Mouse (Mus musculus): ENCODE data around the gene Acot7. TPM values are rescaled to one million over a fixed set of nuclear protein-coding genes. Genes with fewer than 3 reads are reported as not detected.

Gene Acot7
- total RNA-seq, 2 experiments from 2014 or later: 48.3 to 53.2 TPM

DNA sequence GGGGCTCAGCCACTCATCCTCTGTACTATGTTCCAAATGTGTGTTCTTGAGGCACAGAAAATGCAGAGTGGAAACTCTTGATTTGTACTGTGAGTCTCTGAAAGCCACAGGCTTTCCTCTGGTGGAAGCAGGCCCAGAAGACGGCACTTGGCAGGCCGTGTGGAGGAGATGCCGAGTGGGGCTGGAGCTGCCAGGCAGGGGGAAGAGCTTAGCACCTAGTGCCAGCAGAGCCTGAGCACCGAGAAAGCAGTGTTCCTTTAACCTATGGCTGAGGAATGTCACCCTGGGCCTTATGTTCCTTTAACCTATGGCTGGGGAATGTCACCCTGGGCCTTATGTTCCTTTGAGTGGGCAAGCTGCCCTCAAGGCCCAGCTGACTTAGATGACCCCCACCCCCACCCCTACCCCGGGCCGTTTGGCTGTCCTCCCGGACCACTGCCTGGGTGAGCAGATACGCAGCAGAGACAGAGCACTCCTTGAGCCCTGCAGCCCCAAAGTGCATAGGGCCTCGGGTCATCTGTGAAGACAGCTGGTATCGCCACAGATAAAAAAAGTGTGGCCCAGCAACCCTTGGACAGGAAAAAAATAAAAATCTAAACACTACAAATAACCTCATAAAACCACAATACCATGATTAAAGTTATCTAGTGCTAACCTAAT lies 88.4 kb downstream of the Acot7 start:
- peak; percentile 65 to 66 for DNase-seq

GRCm38 (mm10) chr4:152267748-152268369 lies 89.9 kb downstream of the Acot7 start:
- peak; percentile 73 to 74 for DNase-seq
- intact Hi-C loops (cut with DNase I): no loop called here

More for the DNA sequence above, 88.4 kb downstream of the Acot7 start:
- intact Hi-C loops (cut with DNase I): no loop called here

DNA sequence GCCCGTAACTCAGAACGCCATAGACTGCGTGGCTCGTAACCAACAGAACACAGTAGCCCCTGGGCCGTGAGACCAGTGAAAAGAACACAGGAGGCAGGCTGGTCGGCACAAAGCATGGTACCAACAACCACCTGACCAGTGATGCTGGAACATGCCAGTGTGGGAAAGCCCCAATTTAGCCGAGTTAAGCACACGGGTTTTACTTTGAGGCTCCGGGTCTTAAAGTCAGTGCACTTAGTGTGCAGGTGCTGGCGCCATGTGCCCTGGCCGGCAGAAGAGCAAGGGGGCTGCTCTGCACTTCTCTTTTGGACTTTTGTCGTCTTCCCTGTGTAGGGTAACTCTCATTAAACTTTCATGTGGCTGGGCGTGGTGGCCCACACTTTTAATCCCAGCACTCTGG lies 92.0 kb downstream of the Acot7 start:
- DNase-seq: no peak
- intact Hi-C loops (cut with DNase I): no loop called here

DNA sequence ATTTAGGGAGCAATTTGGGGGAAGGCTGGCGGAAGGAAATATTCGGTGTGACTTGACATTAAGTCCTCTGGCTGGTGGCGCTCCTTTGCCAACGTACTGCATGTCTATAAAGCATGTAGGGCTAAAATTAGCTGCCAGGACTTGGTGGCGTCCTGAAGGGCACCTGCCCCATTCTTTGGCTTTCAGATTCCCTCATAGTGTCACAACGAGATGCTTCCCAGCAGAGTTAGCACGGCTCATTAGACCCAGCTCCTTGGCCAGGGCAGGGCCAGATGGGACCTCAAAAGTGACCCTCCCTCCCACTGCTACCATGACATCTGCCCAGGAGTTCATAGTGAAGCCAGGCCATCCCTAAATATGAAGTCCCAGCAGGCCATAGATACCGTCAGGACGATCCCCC lies 92.7 kb downstream of the Acot7 start:
- intact Hi-C loops (cut with DNase I): no loop called here
- DNase-seq: peak in 1 of 2 experiments; percentile 36

GRCm38 (mm10) chr4:152271334-152271733 lies 93.4 kb downstream of the Acot7 start:
- DNase-seq: no peak
- intact Hi-C loops (cut with DNase I): no loop called here

DNA sequence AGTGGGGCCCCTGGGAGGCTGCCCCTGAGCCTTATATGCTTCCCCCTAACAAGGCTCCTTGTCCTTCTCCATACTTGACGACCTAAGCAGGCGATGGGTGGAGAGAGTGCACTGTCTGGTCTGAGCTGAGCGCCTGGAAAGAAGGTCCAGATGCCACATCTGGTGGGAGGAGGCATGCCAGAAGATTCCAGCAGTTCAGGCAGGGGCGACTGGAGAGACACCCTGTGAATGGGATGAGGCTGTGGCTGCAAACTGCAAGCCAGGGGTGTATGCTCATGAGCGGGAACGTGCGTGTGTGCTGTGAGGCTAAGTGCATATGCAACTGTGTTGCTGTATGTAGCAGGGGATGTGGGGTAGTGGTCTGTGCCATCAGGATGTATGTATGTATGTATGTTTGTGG lies 94.1 kb downstream of the Acot7 start:
- DNase-seq: no peak
- intact Hi-C loops (cut with DNase I): no loop called here

- peak; percentile 88 for DNase-seq
- intact Hi-C loops (cut with DNase I): no loop called here
Measured at GRCm38 (mm10) chr4:152272449-152273049, 94.6 kb downstream of the Acot7 start.

DNA sequence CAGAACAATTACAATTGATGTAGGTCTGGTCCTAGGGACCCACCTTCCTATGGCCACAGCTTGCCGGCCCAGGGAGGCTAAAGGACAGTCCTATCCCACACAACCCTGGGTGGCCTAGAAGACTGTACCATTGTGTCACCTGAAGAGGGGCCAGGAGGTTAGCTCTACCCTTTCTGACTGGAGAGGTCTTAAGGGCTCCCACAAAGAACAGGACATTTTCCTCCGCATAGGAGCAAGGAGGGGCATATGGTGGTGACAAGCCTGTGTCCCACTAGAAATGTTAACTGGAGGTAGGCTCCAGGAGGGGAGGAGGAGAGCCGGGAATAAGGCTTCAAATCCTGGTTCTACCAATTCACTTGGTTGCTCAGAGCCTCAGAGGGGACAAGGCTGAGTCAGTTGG lies 95.3 kb downstream of the Acot7 start:
- intact Hi-C loops (cut with DNase I): no loop called here
- no peak for DNase-seq

- DNase-seq: peak; percentile 75 to 78
- intact Hi-C loops (cut with DNase I): no loop called here
Measured at GRCm38 (mm10) chr4:152273621-152274236, 95.8 kb downstream of the Acot7 start, which contains the start of gene Gpr153. Gene Gpr153 (plus strand): TSS chr4:152274232.

DNA sequence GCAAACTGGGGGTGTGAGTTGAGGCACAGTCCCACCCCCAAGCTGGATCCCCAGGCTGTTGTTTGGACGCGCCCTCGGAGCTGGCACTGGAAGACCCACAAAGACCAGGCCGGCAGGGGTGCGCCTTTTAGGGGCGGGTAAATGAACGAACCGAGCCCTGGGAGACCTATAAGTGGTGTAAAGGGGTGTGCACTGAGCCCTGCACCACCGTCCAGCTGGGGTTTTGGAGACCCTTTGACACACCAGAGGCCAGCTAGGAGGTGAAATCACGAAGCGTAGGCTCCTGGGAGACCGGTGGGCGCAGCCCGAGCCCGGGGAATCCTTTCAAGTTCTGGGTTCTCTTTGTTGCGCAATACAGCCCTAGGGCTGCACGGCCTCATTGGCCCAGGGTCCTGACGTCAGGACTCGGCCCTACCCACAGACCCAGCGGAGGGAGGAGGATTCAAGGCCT lies 96.8 kb downstream of the Acot7 start:
- intact Hi-C loops (cut with DNase I): no loop called here
- DNase-seq: peak; percentile 59 to 63

DNA sequence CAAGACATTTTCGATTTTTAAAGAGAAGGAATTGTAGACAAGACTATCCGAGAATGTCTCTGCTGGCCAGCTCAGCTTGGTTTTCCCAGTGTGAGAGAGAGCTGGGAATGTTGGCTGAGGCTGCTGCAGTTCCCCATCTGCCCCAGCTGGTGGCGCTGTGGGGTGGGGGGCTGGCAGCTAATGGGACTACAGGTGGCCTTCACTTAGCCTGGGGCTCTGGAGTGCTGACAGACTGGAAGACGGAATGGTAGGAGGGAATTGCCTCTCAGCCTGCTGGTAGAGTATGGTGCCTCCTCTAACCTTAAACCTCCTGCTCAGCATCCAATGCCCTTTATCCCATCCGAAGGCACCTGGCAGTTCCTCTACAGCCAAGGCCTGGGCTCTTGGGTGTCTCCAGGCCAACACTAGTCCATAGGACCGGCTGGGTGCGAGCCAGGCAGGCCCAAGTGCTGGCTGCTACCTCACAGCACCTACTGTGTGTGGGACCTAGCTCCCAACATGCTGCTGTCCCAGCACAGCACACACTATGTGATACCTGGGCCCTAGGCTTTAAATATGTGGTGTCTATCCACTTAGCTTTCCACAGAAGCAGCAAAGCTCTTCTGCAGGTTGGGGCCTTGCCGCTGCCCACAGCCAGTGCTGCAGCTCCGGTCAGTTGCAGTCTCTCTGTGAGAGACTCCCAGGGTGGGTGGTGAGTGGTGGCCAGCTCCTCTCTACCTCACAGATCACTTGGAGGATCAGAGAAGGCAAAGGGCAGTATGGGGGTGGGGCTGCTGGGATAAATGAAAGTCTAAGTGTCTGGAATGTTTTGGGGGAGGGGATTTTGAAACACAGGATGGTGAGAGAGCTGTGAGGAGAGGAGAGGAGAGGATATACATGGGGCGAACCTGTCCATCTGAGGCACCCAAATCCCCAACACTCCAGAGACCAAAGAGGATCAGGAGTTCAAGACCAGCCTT lies 98.7 kb downstream of the Acot7 start:
- intact Hi-C loops (cut with DNase I): no loop called here
- DNase-seq: peak in 1 of 2 experiments; percentile 67

DNA sequence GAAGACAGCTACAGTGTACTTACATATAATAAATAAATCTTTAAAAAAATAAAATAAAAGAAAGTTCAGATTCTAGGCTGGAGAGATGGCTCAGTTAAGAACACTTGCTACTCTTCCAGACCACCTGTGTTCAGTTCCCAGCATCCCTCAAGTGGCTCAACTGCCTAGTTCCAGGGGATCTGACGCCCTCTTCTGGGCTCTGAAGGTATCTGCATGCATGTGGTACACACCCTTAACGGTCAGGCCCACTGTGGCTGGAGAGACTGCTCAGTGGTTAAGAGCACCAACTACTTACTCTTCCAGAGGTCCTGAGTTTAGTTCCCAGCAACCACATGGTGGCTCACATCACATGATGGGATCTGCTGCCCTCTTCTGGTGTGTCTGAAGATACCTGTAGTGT lies 100.0 kb downstream of the Acot7 start:
- no peak for DNase-seq
- intact Hi-C loops (cut with DNase I): no loop called here

GRCm38 (mm10) chr4:152278986-152279385 lies 101.1 kb downstream of the Acot7 start:
- DNase-seq: no peak
- intact Hi-C loops (cut with DNase I): no loop called here

DNA sequence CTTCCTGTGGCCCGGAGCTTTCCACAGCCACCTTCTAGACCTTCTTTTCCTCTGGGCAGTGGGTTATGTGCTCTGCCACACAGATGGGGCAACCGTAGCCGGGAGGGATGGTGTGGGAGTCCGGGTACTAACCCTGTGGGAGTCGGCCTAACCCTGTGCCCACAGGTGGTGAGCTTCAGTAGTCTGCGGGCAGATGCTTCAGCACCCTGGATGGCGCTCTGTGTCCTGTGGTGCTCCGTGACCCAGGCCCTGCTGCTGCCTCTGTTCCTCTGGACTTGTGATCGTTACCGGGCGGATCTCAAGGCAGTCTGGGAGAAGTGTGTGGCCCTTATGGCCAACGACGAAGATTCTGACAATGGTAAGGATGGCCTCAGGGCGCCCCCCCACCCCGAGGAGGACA lies 103.7 kb downstream of the Acot7 start:
- intact Hi-C loops (cut with DNase I): no loop called here
- DNase-seq: no peak

GRCm38 (mm10) chr4:152282721-152283120 lies 104.8 kb downstream of the Acot7 start:
- intact Hi-C loops (cut with DNase I): loop anchor here (1.0 kb wide), 1 partner anchor 68 kb away; no protein-coding TSS in a partner anchor
- DNase-seq: no peak

DNA sequence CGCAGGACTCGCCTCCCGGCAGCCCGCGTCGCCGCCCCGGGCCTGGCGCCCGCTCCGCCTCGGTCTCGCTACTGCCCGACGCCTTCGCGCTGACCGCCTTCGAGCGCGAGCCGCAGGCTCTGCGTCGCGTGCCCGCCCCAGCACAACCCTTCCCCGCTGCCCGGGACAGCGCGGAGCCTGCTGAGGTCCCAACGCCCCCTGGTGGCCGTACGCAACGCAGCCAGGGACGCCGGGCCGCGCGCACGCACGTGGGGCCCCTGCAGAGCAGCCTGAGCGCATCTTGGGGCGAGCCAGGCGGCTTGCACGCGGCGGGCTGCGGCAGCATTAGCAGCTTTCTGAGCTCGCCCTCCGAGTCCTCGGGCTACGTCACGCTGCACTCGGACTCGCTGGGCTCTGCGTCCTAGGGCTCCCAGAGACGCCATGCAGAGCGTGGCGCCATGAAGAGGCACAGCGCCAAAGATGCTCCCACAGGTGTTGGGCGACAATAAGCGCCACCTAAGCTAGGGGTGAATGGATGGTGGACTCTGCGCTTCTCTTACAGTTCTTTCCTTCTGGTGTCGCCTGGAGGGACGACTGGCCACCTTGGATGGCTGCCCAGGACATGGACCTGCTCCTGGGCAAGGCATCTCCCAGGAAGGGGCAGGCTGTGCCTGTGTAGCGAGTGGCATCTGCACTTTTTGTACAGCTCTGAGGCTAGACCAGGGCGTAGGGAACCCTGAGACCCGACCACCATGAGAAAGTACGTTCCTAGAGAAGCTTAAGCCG lies 105.4 kb downstream of the Acot7 start:
- intact Hi-C loops (cut with DNase I): loop anchor here (1.0 kb wide), 1 partner anchor 69 kb away; no protein-coding TSS in a partner anchor
- DNase-seq: peak; percentile 87 to 91

GRCm38 (mm10) chr4:152285505-152285904 lies 107.6 kb downstream of the Acot7 start:
- intact Hi-C loops (cut with DNase I): loop anchor here (2.0 kb wide), 1 partner anchor 113 kb away; no protein-coding TSS in a partner anchor
- DNase-seq: peak; percentile 81 to 86

- intact Hi-C loops (cut with DNase I): no loop called here
Measured at GRCm38 (mm10) chr4:152286183-152286582, 108.2 kb downstream of the Acot7 start.

GRCm38 (mm10) chr4:152286887-152287286 lies 109.0 kb downstream of the Acot7 start:
- intact Hi-C loops (cut with DNase I): no loop called here
- DNase-seq: peak; percentile 78 to 86

More at GRCm38 (mm10) chr4:152286183-152286582, 108.2 kb downstream of the Acot7 start:
- DNase-seq: no peak
